Mouse (Mus musculus) frontal cortex, postnatal 36 days (tissue): Measurements from ENCODE around the gene Dtymk.
"Not testable (repeated sequence)": the region's sequence is repeated elsewhere in the genome, so short reads cannot be mapped to it uniquely, and the experiment has no call there.

Source experiments
- DNase-seq, 2 experiments: peaks; one replicate each; pipeline ENCODE4 v3.0.0; 2022; ENCODE audit warnings: low spot score in 2 of 2

The Dtymk gene

GRCm38 (mm10) chr1:93804818-93805217, 3.1 kb upstream of the Dtymk start:
- no peak for DNase-seq

- peak; percentile 99 for DNase-seq
Measured at GRCm38 (mm10) chr1:93803556-93804507, 2.1 kb upstream of the Dtymk start, which contains the start of gene Ing5. Gene Ing5, plus strand, starts transcription at chr1:93803965.

- no peak for DNase-seq
Measured at GRCm38 (mm10) chr1:93802771-93803170, 1.0 kb upstream of the Dtymk start.

GRCm38 (mm10) chr1:93800670-93801503, 847 bp downstream of the Dtymk start:
- DNase-seq, result no peak

- DNase-seq, result no peak
Measured at GRCm38 (mm10) chr1:93795886-93796285, 5.8 kb downstream of the Dtymk start.

- no peak for DNase-seq
Measured at GRCm38 (mm10) chr1:93794526-93794925, 7.2 kb downstream of the Dtymk start.

GRCm38 (mm10) chr1:93786912-93787311, 14.8 kb downstream of the Dtymk start:
- no peak for DNase-seq

GRCm38 (mm10) chr1:93776686-93777085, 25.0 kb downstream of the Dtymk start:
- no peak for DNase-seq

- DNase-seq, result no peak
Measured at GRCm38 (mm10) chr1:93769901-93770300, 31.8 kb downstream of the Dtymk start.

- DNase-seq, result no peak
Measured at GRCm38 (mm10) chr1:93767600-93767999, 34.1 kb downstream of the Dtymk start.

GRCm38 (mm10) chr1:93764871-93765591, 36.7 kb downstream of the Dtymk start:
- DNase-seq, result no peak

- not testable (repeated sequence) for DNase-seq
Measured at GRCm38 (mm10) chr1:93763531-93763930, 38.2 kb downstream of the Dtymk start.

- DNase-seq, result no peak
Measured at GRCm38 (mm10) chr1:93760076-93760475, 41.7 kb downstream of the Dtymk start.

GRCm38 (mm10) chr1:93756154-93756553, 45.6 kb downstream of the Dtymk start:
- DNase-seq, result no peak

- no peak for DNase-seq
Measured at GRCm38 (mm10) chr1:93755618-93756017, 46.1 kb downstream of the Dtymk start.

GRCm38 (mm10) chr1:93755291-93755610, 46.5 kb downstream of the Dtymk start:
- no peak for DNase-seq

GRCm38 (mm10) chr1:93754573-93755290, 47.0 kb downstream of the Dtymk start, which contains the start of gene Thap4:
Gene Thap4, minus strand, starts transcription at chr1:93754864.
- DNase-seq, result peak; percentile 92 to 95

GRCm38 (mm10) chr1:93753911-93754572, 47.7 kb downstream of the Dtymk start:
- DNase-seq, result peak in 1 of 2 experiments; percentile 20

GRCm38 (mm10) chr1:93751290-93751689, 50.4 kb downstream of the Dtymk start, which contains the start of gene Atg4b:
Gene Atg4b, plus strand, starts transcription at chr1:93751500.
- no peak for DNase-seq

- no peak for DNase-seq
Measured at GRCm38 (mm10) chr1:93748539-93748938, 53.2 kb downstream of the Dtymk start.
